Mouse (Mus musculus) neural tube, embryonic 14.5 days (tissue): ENCODE measurements around the gene Ptges2. TPM values are rescaled to one million over a fixed set of nuclear protein-coding genes. Genes with fewer than 3 reads are reported as not detected.
A peak's percentile ranks its signal among the peaks of the same experiment; 100 is the strongest.

Experiments
- ATAC-seq: fragments of 200-750 bp; cut with Nextera tagmentation; 2 replicates; pipeline ENCODE4 v1.8.0; 2017; ENCODE audit warnings: low read depth, mild to moderate bottlenecking, moderate TSS enrichment, moderate library complexity
- H3K27ac ChIP-seq: fragments of 300-500 bp; sonication (generic); 2 replicates; pipeline ENCODE4 v1.5.1; 2014; ENCODE audit warnings: low read depth, mild to moderate bottlenecking, control low read depth, low read length, moderate library complexity, mixed read lengths
- H3K27me3 ChIP-seq: fragments of 300-500 bp; sonication (generic); 2 replicates; pipeline ENCODE4 v1.6.1; 2014; ENCODE audit warnings: low read length; ENCODE audit not compliant: control insufficient read depth, insufficient read depth
- H3K36me3 ChIP-seq: fragments of 300-500 bp; sonication (generic); 2 replicates; pipeline ENCODE4 v1.6.1; 2014; ENCODE audit warnings: low read length, mixed read lengths; ENCODE audit not compliant: control insufficient read depth, insufficient read depth
- H3K4me1 ChIP-seq: fragments of 300-500 bp; sonication (generic); 2 replicates; pipeline ENCODE4 v1.6.1; 2014; ENCODE audit warnings: low read length; ENCODE audit not compliant: control insufficient read depth, insufficient read depth
- H3K4me2 ChIP-seq: fragments of 300-500 bp; sonication (generic); 2 replicates; pipeline ENCODE4 v1.6.1; 2014; ENCODE audit warnings: mild to moderate bottlenecking, low read depth, low read length, control low read depth
- H3K4me3 ChIP-seq: fragments of 300-500 bp; sonication (generic); 2 replicates; pipeline ENCODE4 v1.5.1; 2014; ENCODE audit warnings: low read depth, low read length, control low read depth, mixed read lengths
- H3K9ac ChIP-seq: fragments of 300-500 bp; sonication (generic); replicated peaks from 2 replicates; pipeline ENCODE4 v1.6.1; 2014; ENCODE audit warnings: low read depth, mild to moderate bottlenecking, control low read depth, low read length, mixed read lengths
- H3K9me3 ChIP-seq: fragments of 300-500 bp; sonication (generic); 2 replicates; pipeline ENCODE4 v1.6.1; 2016; ENCODE audit warnings: low read length; ENCODE audit not compliant: control insufficient read depth
- WGBS: fragments of 180-500 bp; shearing (Covaris S2); extraction: QIAGEN DNeasy Blood & Tissue Kit; methylation state at CpG from one replicate; pipeline ENCODE4 v1.1.7; 2014; 5-methylcytosine and 5-hydroxymethylcytosine counted together
- polyA plus RNA-seq: library from polyadenylated mRNA; unstranded; fragments of >200 nt; fragmentation: Nextera tagmentation; extraction: Ambion mirVana; gene quantifications from 2 replicates; pipeline ENCODE4 v1.2.1, GENCODE M21; 2014

Gene Ptges2
- polyA plus RNA-seq, 1 experiment from 2014 or later: 65.9 TPM

GRCm38 (mm10) chr2:32439177-32439576 is 43.5 kb downstream of the Ptges2 start:
- Histone ChIP-seq H3K27ac (no peak overlapping the region), H3K4me2 (no peak overlapping the region), H3K9ac (no peak overlapping the region), H3K9me3 (no peaks in the 10 kb centered on the region), H3K4me3 (no peak overlapping the region), H3K4me1 (0 out of 2 replicates have a peak, but pooled peaks cover 10% of the 10 kb centered on the region), H3K36me3 (no peaks in the 10 kb centered on the region), H3K27me3 (no peaks in the 10 kb centered on the region)
- WGBS: 20% methylated on average over 6 of the region's 6 CpGs
- ATAC-seq: no peak

- Histone ChIP-seq H3K4me2 (no peak overlapping the region), H3K9ac (no peak overlapping the region), H3K27me3 (no peaks in the 10 kb centered on the region), H3K4me3 (no peak overlapping the region), H3K27ac (0 out of 2 replicates have a peak overlapping the region, but pooled peaks have one; percentile 5), H3K36me3 (no peaks in the 10 kb centered on the region), H3K4me1 (0 out of 2 replicates have a peak, but pooled peaks cover 10% of the 10 kb centered on the region), H3K9me3 (no peaks in the 10 kb centered on the region)
- WGBS: 43% methylated on average over 2 of the region's 2 CpGs
- ATAC-seq: no peak
Observed at GRCm38 (mm10) chr2:32440164-32440563, 44.5 kb downstream of the Ptges2 start.

GRCm38 (mm10) chr2:32440632-32441031 is 44.9 kb downstream of the Ptges2 start:
- no peaks in the 10 kb centered on the region for H3K27me3 ChIP-seq
- no peaks in the 10 kb centered on the region for H3K36me3 ChIP-seq
- WGBS: 76% methylated on average over 1 of the region's 1 CpGs
- H3K4me2 ChIP-seq: no peak overlapping the region
- 0 out of 2 replicates have a peak, but pooled peaks cover 10% of the 10 kb centered on the region for H3K4me1 ChIP-seq
- no peak overlapping the region for H3K4me3 ChIP-seq
- no peak for ATAC-seq
- H3K9me3 ChIP-seq: no peaks in the 10 kb centered on the region
- no peak overlapping the region for H3K9ac ChIP-seq
- H3K27ac ChIP-seq: 0 out of 2 replicates have a peak overlapping the region, but pooled peaks have one; percentile 28

GRCm38 (mm10) chr2:32441550-32441949 is 45.9 kb downstream of the Ptges2 start:
- no peak overlapping the region for H3K4me3 ChIP-seq
- no peaks in the 10 kb centered on the region for H3K36me3 ChIP-seq
- no peak for ATAC-seq
- H3K27ac ChIP-seq: no peak overlapping the region
- no peak overlapping the region for H3K4me2 ChIP-seq
- H3K4me1 ChIP-seq: 0 out of 2 replicates have a peak, but pooled peaks cover 10% of the 10 kb centered on the region
- no peak overlapping the region for H3K9ac ChIP-seq
- H3K9me3 ChIP-seq: no peaks in the 10 kb centered on the region
- no peaks in the 10 kb centered on the region for H3K27me3 ChIP-seq
- WGBS: 91% methylated on average over 2 of the region's 2 CpGs

DNA sequence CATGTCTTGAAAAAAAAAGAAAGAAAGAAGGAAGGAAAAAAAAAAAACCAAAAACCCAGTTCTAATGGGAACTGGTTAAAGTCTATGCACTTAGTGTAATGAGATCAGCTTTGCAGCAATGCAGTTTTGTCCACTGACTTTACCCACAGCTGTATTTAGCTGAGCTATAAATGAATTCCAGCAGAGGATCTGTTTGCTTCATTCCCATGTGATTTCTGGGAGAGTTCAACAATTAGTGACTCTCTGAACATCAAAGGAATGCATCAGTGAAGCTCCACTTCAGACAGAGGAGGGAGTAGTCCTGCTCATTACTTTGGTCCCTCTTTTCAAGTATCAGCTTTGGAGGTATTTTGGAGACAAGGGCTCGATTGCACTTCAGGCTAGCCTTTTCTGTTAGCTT is 49.8 kb downstream of the Ptges2 start:
- no peak overlapping the region for H3K9ac ChIP-seq

GRCm38 (mm10) chr2:32447264-32447936 is 51.7 kb downstream of the Ptges2 start:
- no peak for ATAC-seq
- peak overlapping the region; percentile 34; the same call in 1 of the 2 replicates for H3K27ac ChIP-seq
- H3K4me3 ChIP-seq: no peak overlapping the region
- no peaks in the 10 kb centered on the region for H3K9me3 ChIP-seq
- peaks cover 9% of the 10 kb centered on the region; the same call in 1 of the 2 replicates for H3K4me1 ChIP-seq
- H3K9ac ChIP-seq: no peak overlapping the region; the same call in 1 of the 2 replicates
- H3K4me2 ChIP-seq: no peak overlapping the region
- WGBS: 71% methylated on average over 9 of the region's 9 CpGs
- no peaks in the 10 kb centered on the region for H3K36me3 ChIP-seq
- H3K27me3 ChIP-seq: no peaks in the 10 kb centered on the region

More for the DNA sequence above, 49.8 kb downstream of the Ptges2 start:
- H3K27ac ChIP-seq: no peak overlapping the region
- WGBS: 89% methylated on average over 1 of the region's 1 CpGs
- no peaks in the 10 kb centered on the region for H3K27me3 ChIP-seq
- H3K36me3 ChIP-seq: no peaks in the 10 kb centered on the region
- no peak overlapping the region for H3K4me3 ChIP-seq
- ATAC-seq: no peak
- no peaks in the 10 kb centered on the region for H3K9me3 ChIP-seq
- H3K4me1 ChIP-seq: 0 out of 2 replicates have a peak, but pooled peaks cover 8% of the 10 kb centered on the region
- no peak overlapping the region for H3K4me2 ChIP-seq

- Histone ChIP-seq H3K9ac (no peak overlapping the region), H3K4me2 (no peak overlapping the region), H3K9me3 (no peaks in the 10 kb centered on the region), H3K4me3 (no peak overlapping the region), H3K36me3 (no peaks in the 10 kb centered on the region), H3K4me1 (peaks cover 16% of the 10 kb centered on the region; the same call in 1 of the 2 replicates), H3K27ac (no peak overlapping the region), H3K27me3 (no peaks in the 10 kb centered on the region)
- ATAC-seq: no peak
- WGBS: 96% methylated on average over 1 of the region's 1 CpGs
Observed at GRCm38 (mm10) chr2:32448480-32448879, 52.8 kb downstream of the Ptges2 start.

- 78% methylated on average over 15 of the region's 15 CpGs for WGBS
- ATAC-seq: no peak
Observed at GRCm38 (mm10) chr2:32449761-32450754, 54.4 kb downstream of the Ptges2 start, which contains the start of gene Naif1. Naif1 (plus strand) TSS chr2:32450457.

More at GRCm38 (mm10) chr2:32449761-32450754, 54.4 kb downstream of the Ptges2 start, which contains the start of gene Naif1:
- Histone ChIP-seq H3K4me1 (peaks cover 19% of the 10 kb centered on the region; the same call in 1 of the 2 replicates), H3K36me3 (no peaks in the 10 kb centered on the region), H3K4me2 (peak within 1 kb of the TSS; percentile 70), H3K27ac (peak within 1 kb of the TSS; percentile 95), H3K27me3 (no peaks in the 10 kb centered on the region), H3K9ac (peak within 1 kb of the TSS; percentile 59), H3K9me3 (no peaks in the 10 kb centered on the region), H3K4me3 (peak within 1 kb of the TSS; percentile 58)
